Mouse (Mus musculus) heart, postnatal 36 days (tissue): Measurements from ENCODE around the gene Khdc1b. TPM values are rescaled to one million over a fixed set of nuclear protein-coding genes. Genes with fewer than 3 reads are reported as not detected.

Experiments used
- total RNA-seq, 2 experiments: library from RNA; stranded (reverse); gene quantifications; 2 replicates each; pipeline ENCODE4 v1.2.3; 2021

Khdc1b gene
- total RNA-seq, 2 experiments from 2014 or later, result not detected

Other genes starting within 250 kb of the Khdc1b start
- 1 to 10 TPM; 1.5 to 3.2 TPM for gene Tmem14a, start 165.0 kb upstream of the Khdc1b start, total RNA-seq
- 10 to 100 TPM in 1 of 2 experiments, 1 to 10 TPM in 1; 9.1 to 11.5 TPM for gene Gsta3, start 143.0 kb upstream of the Khdc1b start, total RNA-seq
- gene Khdc1a, start 33.9 kb upstream of the Khdc1b start, total RNA-seq, result not detected
- gene Khdc1c, start 15.2 kb upstream of the Khdc1b start, total RNA-seq, result not detected